Mouse (Mus musculus) erythroblast, embryonic 14.5 days (primary cell): ENCODE results near the gene Negr1. TPM values are rescaled to one million over a fixed set of nuclear protein-coding genes. Genes with fewer than 3 reads are reported as not detected.

ENCODE experiments used
- H3K27me3 ChIP-seq: 2 replicates; pipeline ENCODE4 v1.6.1; 2012; ENCODE audit warnings: inconsistent platforms; ENCODE audit not compliant: control insufficient read depth
- H3K36me3 ChIP-seq: 2 replicates; pipeline ENCODE4 v1.6.1; 2012; ENCODE audit warnings: mild to moderate bottlenecking, inconsistent platforms; ENCODE audit not compliant: control insufficient read depth
- H3K4me1 ChIP-seq: 2 replicates; pipeline ENCODE4 v1.6.1; 2012; ENCODE audit warnings: inconsistent platforms; ENCODE audit not compliant: control insufficient read depth
- H3K4me3 ChIP-seq: replicated peaks from 2 replicates; pipeline ENCODE3; 2012; ENCODE audit warnings: moderate library complexity, mild to moderate bottlenecking, inconsistent platforms
- H3K9me3 ChIP-seq: 2 replicates; pipeline ENCODE4 v1.6.1; 2012; ENCODE audit warnings: low read length, inconsistent platforms, mixed read lengths; ENCODE audit not compliant: control insufficient read depth
- GATA1 ChIP-seq: IDR thresholded peaks from 2 replicates; pipeline ENCODE4 v1.6.1; 2012; ENCODE audit warnings: low read length, inconsistent platforms, mixed read lengths
- TAL1 ChIP-seq: IDR thresholded peaks from 3 replicates; pipeline ENCODE4 v1.6.1; 2012; ENCODE audit warnings: low read length, inconsistent platforms, mixed read lengths
- polyA plus RNA-seq: library from polyadenylated mRNA; stranded (reverse); fragments of >175 nt; gene quantifications from 2 replicates; pipeline ENCODE4 v1.2.3, GENCODE M21; 2012

The Negr1 gene
- polyA plus RNA-seq, 1 experiment: 0.02 TPM

DNA sequence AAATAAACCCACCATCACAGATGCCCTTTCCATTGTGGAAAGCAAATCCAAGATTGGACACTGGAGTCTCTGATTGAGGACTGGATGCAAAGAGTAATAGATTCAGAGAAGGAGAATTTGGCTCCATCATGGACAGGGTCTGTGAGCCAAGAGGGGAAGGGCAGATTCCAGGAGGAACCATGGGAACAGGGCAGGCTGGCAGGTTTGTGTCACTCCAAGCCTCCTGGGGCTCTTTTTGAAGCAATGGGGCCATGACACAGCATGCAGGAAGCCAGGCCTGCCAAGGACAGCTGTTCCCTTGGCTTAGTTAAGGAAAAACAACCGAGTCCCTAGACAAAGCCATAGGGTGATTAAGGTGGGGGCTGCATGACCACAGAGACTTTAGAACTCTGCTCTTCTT is 647.4 kb downstream of the Negr1 start:
- no peaks in the 10 kb centered on the region for H3K9me3 ChIP-seq
- H3K4me3 ChIP-seq: no peak overlapping the region
- H3K27me3 ChIP-seq: no peaks in the 10 kb centered on the region
- no peaks in the 10 kb centered on the region for H3K36me3 ChIP-seq
- TF ChIP-seq TAL1 (no peak), GATA1 (no peak)
- no peaks in the 10 kb centered on the region for H3K4me1 ChIP-seq

DNA sequence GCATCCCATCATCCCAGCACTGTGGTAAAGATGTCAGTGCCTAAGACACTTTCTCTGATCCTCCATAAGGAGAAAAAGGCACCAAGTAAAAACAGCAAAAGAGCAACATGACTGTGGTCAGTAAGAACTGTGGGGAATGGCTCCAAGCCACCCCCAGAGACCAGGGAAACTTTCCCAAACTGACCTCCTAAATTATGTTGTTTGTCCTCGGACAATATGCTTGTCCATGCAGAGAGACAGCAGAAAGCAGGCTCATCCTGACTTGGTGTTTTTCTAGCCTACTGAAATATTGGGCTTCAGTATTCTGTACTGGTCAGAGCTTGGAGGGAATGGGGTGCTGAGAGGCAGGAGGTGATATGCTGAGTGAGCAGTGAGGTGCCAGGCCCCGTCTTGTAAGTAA is 647.8 kb downstream of the Negr1 start:
- no peaks in the 10 kb centered on the region for H3K4me1 ChIP-seq
- no peaks in the 10 kb centered on the region for H3K36me3 ChIP-seq
- no peaks in the 10 kb centered on the region for H3K27me3 ChIP-seq
- no peaks in the 10 kb centered on the region for H3K9me3 ChIP-seq
- H3K4me3 ChIP-seq: no peak overlapping the region
- TF ChIP-seq TAL1 (no peak), GATA1 (no peak)

DNA sequence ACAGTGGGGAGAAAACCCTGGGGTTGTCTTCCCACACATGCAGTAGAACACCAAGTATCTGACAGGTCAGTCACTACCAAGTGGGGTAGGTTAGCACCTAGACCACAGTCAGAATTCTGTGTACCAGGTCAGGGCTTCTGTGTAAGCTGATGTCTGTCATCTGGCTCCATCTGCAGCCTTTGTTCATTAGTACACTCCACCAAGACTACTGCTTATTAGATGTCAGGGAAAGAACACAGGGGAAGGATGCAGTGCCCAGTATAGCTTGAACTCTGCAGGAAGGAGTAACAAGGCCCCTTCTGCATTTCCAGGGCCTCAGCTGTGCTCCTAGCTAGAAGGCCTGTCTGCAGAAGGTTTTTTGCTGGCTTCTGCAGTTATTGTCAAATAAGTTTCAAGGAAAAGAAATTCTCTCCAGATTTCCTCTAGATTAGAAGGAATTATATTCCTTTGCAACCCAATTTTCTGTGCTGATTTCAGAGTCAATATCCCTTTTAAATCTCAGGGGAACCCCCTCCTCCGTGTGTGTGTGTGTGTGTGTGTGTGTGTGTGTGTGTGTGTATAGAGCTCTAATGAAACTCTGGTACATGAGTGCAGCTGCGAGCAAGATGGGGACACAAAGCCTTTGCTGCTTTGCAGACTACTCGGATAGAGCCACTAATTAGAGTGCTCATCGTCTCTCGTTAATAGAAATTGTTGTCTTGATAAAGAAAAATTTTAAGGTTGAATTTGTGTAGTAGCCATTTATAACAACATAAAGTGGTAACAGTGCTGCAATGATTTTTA is 654.5 kb downstream of the Negr1 start:
- Histone ChIP-seq H3K9me3 (no peaks in the 10 kb centered on the region), H3K4me3 (no peak overlapping the region), H3K36me3 (no peaks in the 10 kb centered on the region), H3K27me3 (no peaks in the 10 kb centered on the region), H3K4me1 (no peaks in the 10 kb centered on the region)
- TF ChIP-seq TAL1: no peak
- TF ChIP-seq GATA1: no peak

DNA sequence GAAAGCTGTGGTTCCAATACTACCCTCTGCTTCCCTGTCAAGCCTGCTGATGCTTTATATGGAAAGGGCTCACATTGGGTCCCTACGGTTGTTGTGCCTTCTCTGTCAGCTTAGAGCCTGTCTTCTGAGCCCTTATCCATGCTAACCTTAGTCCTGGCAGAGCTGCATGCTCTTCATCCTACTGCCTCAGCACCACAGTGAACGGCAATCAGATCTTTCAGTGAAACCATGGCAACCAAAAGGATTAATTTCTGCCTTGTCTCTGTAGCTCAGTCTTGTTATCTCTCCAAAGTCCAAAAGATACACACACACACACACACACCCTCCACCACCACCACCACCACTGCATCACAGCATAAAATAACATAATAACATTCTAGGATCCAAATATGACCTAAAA is 656.2 kb downstream of the Negr1 start:
- no peak overlapping the region for H3K4me3 ChIP-seq
- no peaks in the 10 kb centered on the region for H3K9me3 ChIP-seq
- TF ChIP-seq GATA1 (no peak), TAL1 (no peak)
- no peaks in the 10 kb centered on the region for H3K36me3 ChIP-seq
- H3K27me3 ChIP-seq: no peaks in the 10 kb centered on the region
- H3K4me1 ChIP-seq: no peaks in the 10 kb centered on the region

DNA sequence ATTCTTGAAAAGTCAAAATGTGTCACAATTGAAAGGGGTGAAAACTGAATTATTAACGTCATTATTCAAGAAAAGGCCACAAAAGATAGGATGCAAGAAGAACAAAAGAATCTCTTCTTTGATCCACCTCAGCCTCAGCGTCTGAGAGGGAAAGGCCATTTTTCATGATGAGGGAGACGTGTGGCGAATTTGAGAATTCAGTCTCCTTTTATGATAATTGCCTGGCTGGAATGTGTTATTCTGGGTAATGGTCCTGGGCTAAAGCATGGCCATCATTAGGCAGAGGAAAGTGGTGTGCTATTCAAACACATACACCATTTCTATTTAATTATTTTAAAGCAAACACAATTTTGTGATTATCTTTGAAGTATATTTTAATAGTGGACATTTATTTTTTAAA is 663.3 kb downstream of the Negr1 start:
- TF ChIP-seq GATA1 (no peak), TAL1 (no peak)
- Histone ChIP-seq H3K27me3 (no peaks in the 10 kb centered on the region), H3K4me1 (no peaks in the 10 kb centered on the region), H3K4me3 (no peak overlapping the region), H3K36me3 (no peaks in the 10 kb centered on the region), H3K9me3 (no peaks in the 10 kb centered on the region)

DNA sequence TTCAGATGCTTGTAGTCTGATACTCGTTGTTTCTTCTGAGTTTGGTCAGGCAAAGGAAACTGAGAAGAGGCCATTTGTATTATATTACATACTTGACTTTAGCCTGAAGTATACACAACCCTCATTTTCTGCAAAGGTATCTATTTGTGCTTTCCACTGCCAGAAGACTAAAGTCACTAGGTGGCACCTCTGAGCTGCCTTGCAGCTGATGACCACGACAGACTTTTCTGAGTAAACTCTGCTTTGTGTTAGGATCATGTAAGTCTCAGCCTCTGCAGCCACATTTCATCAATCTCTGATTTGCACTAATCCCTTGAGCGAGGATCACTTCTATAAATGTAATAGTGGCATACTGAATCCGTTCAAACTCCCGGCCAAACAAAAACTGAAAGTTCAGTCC is 671.1 kb downstream of the Negr1 start:
- H3K36me3 ChIP-seq: no peaks in the 10 kb centered on the region
- H3K4me3 ChIP-seq: no peak overlapping the region
- TF ChIP-seq GATA1: no peak
- no peak for TF ChIP-seq TAL1
- no peaks in the 10 kb centered on the region for H3K9me3 ChIP-seq
- no peaks in the 10 kb centered on the region for H3K27me3 ChIP-seq
- H3K4me1 ChIP-seq: no peaks in the 10 kb centered on the region

DNA sequence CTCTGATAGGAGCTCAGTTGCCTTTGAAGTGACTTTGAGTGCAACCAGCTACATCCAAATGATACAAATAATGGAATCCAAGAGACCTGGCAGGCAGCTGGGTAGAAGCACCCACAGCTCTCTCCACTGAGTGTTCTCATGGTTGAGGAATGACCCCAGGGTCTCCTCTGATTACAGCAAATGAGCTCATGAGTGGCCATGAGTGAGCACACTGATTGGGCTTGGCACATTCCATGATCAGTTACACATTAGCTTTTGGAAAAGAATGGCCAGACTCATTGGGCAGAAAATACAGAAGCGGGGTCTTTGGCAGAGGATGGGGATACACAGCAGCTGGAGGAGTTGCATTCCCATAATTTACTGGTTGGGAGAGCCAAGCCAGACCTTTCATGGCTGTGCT is 678.6 kb downstream of the Negr1 start:
- TF ChIP-seq GATA1 (no peak), TAL1 (no peak)
- no peaks in the 10 kb centered on the region for H3K27me3 ChIP-seq
- no peak overlapping the region for H3K4me3 ChIP-seq
- no peaks in the 10 kb centered on the region for H3K9me3 ChIP-seq
- no peaks in the 10 kb centered on the region for H3K36me3 ChIP-seq
- H3K4me1 ChIP-seq: no peaks in the 10 kb centered on the region

DNA sequence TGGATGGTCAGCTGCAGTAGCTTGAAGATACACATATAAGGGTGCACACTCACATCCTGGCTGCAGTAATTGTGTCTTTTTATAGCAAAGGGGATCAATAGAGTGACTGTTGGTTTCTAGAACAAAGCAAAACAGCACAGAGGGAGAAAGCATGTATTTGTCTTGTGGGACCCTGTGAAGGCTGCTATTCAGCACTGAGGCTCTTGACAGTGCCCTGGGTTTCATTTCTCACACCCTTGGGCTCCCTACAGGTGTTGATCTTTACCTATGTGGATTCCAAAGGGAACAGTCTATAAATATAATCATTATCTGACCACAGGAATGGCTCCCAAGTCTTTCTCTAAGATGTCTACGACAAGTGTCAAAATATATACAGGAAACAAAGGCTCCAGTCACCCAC is 693.9 kb downstream of the Negr1 start:
- no peak for TF ChIP-seq TAL1
- no peak for TF ChIP-seq GATA1
- Histone ChIP-seq H3K27me3 (no peaks in the 10 kb centered on the region), H3K4me3 (no peak overlapping the region), H3K9me3 (no peaks in the 10 kb centered on the region), H3K4me1 (no peaks in the 10 kb centered on the region), H3K36me3 (no peaks in the 10 kb centered on the region)

DNA sequence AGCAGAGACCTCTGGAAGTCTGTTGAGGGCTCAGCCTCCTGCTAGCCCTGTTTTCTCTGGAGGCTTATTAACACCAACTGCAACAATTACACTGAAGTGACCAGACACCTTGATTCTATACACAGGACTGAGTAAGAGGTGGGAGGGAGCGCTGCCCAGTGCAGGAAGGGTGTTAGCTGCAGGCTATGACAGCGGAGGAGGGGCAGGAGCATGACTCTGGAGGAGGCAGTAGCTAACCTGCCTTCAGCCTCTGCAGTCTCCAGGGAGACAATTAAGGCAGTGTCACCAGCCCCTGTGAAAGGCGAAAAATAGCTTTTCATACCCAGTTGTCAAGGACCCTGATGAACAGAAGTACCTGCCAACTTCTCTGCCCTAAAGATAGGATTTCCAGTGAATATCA is 694.3 kb downstream of the Negr1 start:
- no peak for TF ChIP-seq GATA1
- no peak for TF ChIP-seq TAL1
- Histone ChIP-seq H3K4me1 (no peaks in the 10 kb centered on the region), H3K4me3 (no peak overlapping the region), H3K27me3 (no peaks in the 10 kb centered on the region), H3K36me3 (no peaks in the 10 kb centered on the region), H3K9me3 (no peaks in the 10 kb centered on the region)

DNA sequence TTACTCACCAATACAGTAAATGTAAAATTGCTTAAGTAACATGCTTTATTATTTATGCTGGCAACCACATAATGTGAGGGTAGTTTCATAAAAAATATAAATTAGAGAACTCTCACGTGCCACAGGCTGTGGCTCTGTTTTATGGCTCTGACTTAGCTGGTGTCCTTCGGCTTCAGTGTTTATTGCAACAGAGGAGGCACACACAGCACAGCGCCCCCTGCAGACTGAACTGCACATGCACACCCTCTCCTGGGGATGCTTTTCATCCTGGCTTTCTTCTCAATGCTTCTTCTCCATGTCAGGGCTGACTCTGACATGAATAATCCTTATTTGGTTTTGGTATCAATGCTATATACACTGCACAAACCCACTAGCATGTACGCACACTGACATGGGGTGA is 707.1 kb downstream of the Negr1 start:
- H3K4me1 ChIP-seq: no peaks in the 10 kb centered on the region
- no peaks in the 10 kb centered on the region for H3K36me3 ChIP-seq
- TF ChIP-seq TAL1: no peak
- no peak for TF ChIP-seq GATA1
- H3K27me3 ChIP-seq: no peaks in the 10 kb centered on the region
- H3K4me3 ChIP-seq: no peak overlapping the region
- H3K9me3 ChIP-seq: no peaks in the 10 kb centered on the region
